Mouse (Mus musculus) intestine, postnatal 0 days (tissue): Measurements from ENCODE around the gene Yipf1. TPM values are rescaled to one million over a fixed set of nuclear protein-coding genes. Genes with fewer than 3 reads are reported as not detected.
A peak's percentile ranks its signal among the peaks of the same experiment; 100 is the strongest.

Experiments used
- ATAC-seq: fragments of 200-750 bp; cut with Nextera tagmentation; 2 replicates; pipeline ENCODE4 v1.8.0; 2017; ENCODE audit warnings: mild to moderate bottlenecking, moderate TSS enrichment, moderate library complexity
- H3K27ac ChIP-seq: fragments of 300-500 bp; sonication (generic); 2 replicates; pipeline ENCODE4 v1.5.1; 2014; ENCODE audit warnings: mild to moderate bottlenecking, low read depth, low read length, moderate library complexity
- H3K27me3 ChIP-seq: fragments of 300-500 bp; sonication (generic); replicated peaks from 2 replicates; pipeline ENCODE4 v1.6.1; 2014; ENCODE audit warnings: low read length, mixed read lengths; ENCODE audit not compliant: control insufficient read depth, insufficient read depth
- H3K36me3 ChIP-seq: fragments of 300-500 bp; sonication (generic); 2 replicates; pipeline ENCODE4 v1.6.1; 2014; ENCODE audit warnings: mild to moderate bottlenecking, moderate library complexity; ENCODE audit not compliant: control insufficient read depth, insufficient read depth
- H3K4me1 ChIP-seq: fragments of 300-500 bp; sonication (generic); replicated peaks from 2 replicates; pipeline ENCODE4 v1.6.1; 2014; ENCODE audit warnings: antibody characterized with exemption, low read length, mixed read lengths; ENCODE audit not compliant: control insufficient read depth, insufficient read depth
- H3K4me2 ChIP-seq: fragments of 300-500 bp; sonication (generic); replicated peaks from 2 replicates; pipeline ENCODE4 v1.6.1; 2014; ENCODE audit warnings: low read depth, mild to moderate bottlenecking, moderate library complexity
- H3K4me3 ChIP-seq: fragments of 300-500 bp; sonication (generic); 2 replicates; pipeline ENCODE4 v1.5.1; 2014; ENCODE audit warnings: low read depth, low read length
- H3K9ac ChIP-seq: fragments of 300-500 bp; sonication (generic); 2 replicates; pipeline ENCODE4 v1.6.1; 2014; ENCODE audit warnings: mild to moderate bottlenecking, low read depth, low read length
- H3K9me3 ChIP-seq: fragments of 300-500 bp; sonication (generic); 2 replicates; pipeline ENCODE4 v1.6.1; 2016; ENCODE audit warnings: mixed run types; ENCODE audit not compliant: control insufficient read depth
- CTCF ChIP-seq: sonication (generic); IDR thresholded peaks from 2 replicates; pipeline ENCODE4 v1.5.1; 2016; ENCODE audit warnings: low read depth, mild to moderate bottlenecking, control low read depth, antibody characterized with exemption, moderate library complexity
- WGBS: fragments of 180-500 bp; shearing (Covaris S2); extraction: QIAGEN DNeasy Blood & Tissue Kit; methylation state at CpG from one replicate; pipeline ENCODE4 v1.1.7; 2014; 5-methylcytosine and 5-hydroxymethylcytosine counted together
- polyA plus RNA-seq: library from polyadenylated mRNA; unstranded; fragments of >200 nt; fragmentation: Nextera tagmentation; extraction: Ambion mirVana; gene quantifications from 2 replicates; pipeline ENCODE4 v1.2.1, GENCODE M21; 2015

Gene Yipf1
- 127 and 147 TPM in 2 replicates for polyA plus RNA-seq

- no peaks in the 10 kb centered on the region for H3K4me1 ChIP-seq
- H3K4me3 ChIP-seq = peak within 1 kb of the TSS; percentile 58
- peak; percentile 86 for ATAC-seq
- H3K36me3 ChIP-seq = peaks cover 17% of the 10 kb centered on the region
- peak; percentile 65 for TF ChIP-seq CTCF
- H3K9ac ChIP-seq = peak within 1 kb of the TSS; percentile 64
- no peaks in the 10 kb centered on the region for H3K27me3 ChIP-seq
- H3K9me3 ChIP-seq = no peaks in the 10 kb centered on the region
- under 1% methylated on average over 29 of the region's 29 CpGs for WGBS
- peak within 1 kb of the TSS; percentile 82 for H3K4me2 ChIP-seq
- peak within 1 kb of the TSS; percentile 75 for H3K27ac ChIP-seq
These were observed at the start of gene Yipf1 for GRCm38 (mm10) chr4:107313690-107314478. TSS of gene Yipf1 (plus strand) at chr4:107314363.

GRCm38 (mm10) chr4:107273683-107274082 lies 40.5 kb upstream of the Yipf1 start:
- ATAC-seq = no peak
- Histone ChIP-seq H3K27me3 (no peaks in the 10 kb centered on the region), H3K4me3 (no peak overlapping the region), H3K36me3 (no peaks in the 10 kb centered on the region; the same call in 1 of the 2 replicates), H3K9ac (no peak overlapping the region), H3K4me2 (no peak overlapping the region), H3K4me1 (no peaks in the 10 kb centered on the region), H3K9me3 (no peaks in the 10 kb centered on the region), H3K27ac (no peak overlapping the region)
- no peak for TF ChIP-seq CTCF
- WGBS = 81% methylated on average over 4 of the region's 4 CpGs

DNA sequence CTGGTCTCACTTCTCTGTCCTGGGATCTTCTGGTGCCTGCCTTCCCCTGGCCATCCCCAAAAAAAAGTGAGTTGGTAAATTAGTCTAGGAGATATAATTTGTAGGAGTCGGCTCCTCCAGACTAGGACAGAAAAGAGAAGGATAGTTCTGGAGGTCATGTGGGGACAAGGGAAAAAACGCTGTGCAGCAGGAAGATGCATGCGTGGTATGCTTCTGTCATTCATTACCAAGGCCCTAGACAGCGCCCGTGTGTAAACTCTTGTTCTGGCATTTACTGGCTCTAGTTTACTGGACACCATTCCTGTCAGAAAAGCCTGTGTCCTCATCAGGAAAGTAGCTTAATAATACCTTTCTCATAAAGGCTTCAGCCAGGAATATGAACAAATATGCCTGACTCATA lies 39.7 kb upstream of the Yipf1 start:
- no peaks in the 10 kb centered on the region; the same call in 1 of the 2 replicates for H3K36me3 ChIP-seq
- H3K4me3 ChIP-seq = no peak overlapping the region
- ATAC-seq = no peak
- H3K4me2 ChIP-seq = no peak overlapping the region
- H3K27me3 ChIP-seq = no peaks in the 10 kb centered on the region
- no peak overlapping the region for H3K27ac ChIP-seq
- H3K9me3 ChIP-seq = no peaks in the 10 kb centered on the region
- 61% methylated on average over 5 of the region's 5 CpGs for WGBS
- H3K9ac ChIP-seq = no peak overlapping the region
- TF ChIP-seq CTCF = no peak
- H3K4me1 ChIP-seq = no peaks in the 10 kb centered on the region

- ATAC-seq = no peak
- H3K4me3 ChIP-seq = no peak overlapping the region
- H3K36me3 ChIP-seq = no peaks in the 10 kb centered on the region; the same call in none of the 2 replicates
- no peaks in the 10 kb centered on the region for H3K27me3 ChIP-seq
- no peak overlapping the region for H3K4me2 ChIP-seq
- H3K9me3 ChIP-seq = no peaks in the 10 kb centered on the region
- 52% methylated on average over 8 of the region's 8 CpGs for WGBS
- TF ChIP-seq CTCF = no peak
- H3K9ac ChIP-seq = no peak overlapping the region
- no peaks in the 10 kb centered on the region for H3K4me1 ChIP-seq
- no peak overlapping the region for H3K27ac ChIP-seq
These were observed 35.9 kb upstream of the Yipf1 start for GRCm38 (mm10) chr4:107278188-107278707.

DNA sequence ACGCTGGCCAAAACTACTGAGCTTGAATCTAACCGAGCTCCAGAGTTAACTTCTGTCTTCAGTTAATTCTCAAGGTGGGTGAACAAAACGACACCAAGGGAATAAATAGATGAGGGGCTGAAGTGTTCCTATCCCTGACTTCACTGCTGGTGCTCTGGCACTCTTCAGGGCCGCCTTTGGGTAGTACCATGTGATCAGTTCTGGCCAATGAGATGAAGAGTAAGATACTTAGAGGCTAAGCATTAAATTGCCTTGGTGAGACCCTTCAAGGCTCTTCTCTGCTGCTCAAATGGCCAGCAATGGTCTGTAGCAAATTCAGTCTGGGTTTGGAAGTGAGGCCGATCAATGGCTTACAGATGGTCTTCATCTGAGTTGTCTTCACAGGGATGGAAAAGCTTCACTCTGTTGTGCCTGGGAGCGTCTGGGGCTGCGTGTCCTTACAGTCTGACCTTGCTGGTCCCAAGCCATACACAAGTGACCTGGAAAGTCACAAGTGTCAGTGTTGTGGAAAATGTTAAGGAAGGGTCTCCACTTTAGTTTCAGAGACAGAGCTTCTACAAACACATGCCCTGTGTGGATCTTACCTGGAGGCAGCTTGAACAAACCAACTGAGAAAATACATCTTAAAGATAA lies 33.2 kb upstream of the Yipf1 start:
- Histone ChIP-seq H3K9me3 (no peaks in the 10 kb centered on the region), H3K4me1 (no peaks in the 10 kb centered on the region), H3K4me2 (no peak overlapping the region), H3K27ac (no peak overlapping the region), H3K9ac (no peak overlapping the region), H3K36me3 (no peaks in the 10 kb centered on the region; the same call in 1 of the 2 replicates), H3K4me3 (no peak overlapping the region), H3K27me3 (no peaks in the 10 kb centered on the region)
- WGBS = 81% methylated on average over 7 of the region's 7 CpGs
- TF ChIP-seq CTCF = no peak
- no peak for ATAC-seq

GRCm38 (mm10) chr4:107285446-107286200 lies 28.5 kb upstream of the Yipf1 start:
- Histone ChIP-seq H3K36me3 (no peaks in the 10 kb centered on the region), H3K27ac (no peak overlapping the region), H3K9me3 (no peaks in the 10 kb centered on the region), H3K9ac (no peak overlapping the region), H3K4me2 (no peak overlapping the region), H3K4me3 (no peak overlapping the region), H3K27me3 (no peaks in the 10 kb centered on the region), H3K4me1 (no peaks in the 10 kb centered on the region)
- peak; percentile 49 for ATAC-seq
- 59% methylated on average over 3 of the region's 3 CpGs for WGBS
- TF ChIP-seq CTCF = no peak
